Mouse (Mus musculus): ENCODE measurements around the gene Atg4b. TPM values are rescaled to one million over a fixed set of nuclear protein-coding genes. Genes with fewer than 3 reads are reported as not detected.

The Atg4b gene
- polyA plus RNA-seq, 1 experiment from 2014 or later, result 86.5 TPM

Other genes with a start within 250 kb of the Atg4b start
- 7.9 and 9.2 TPM in 2 replicates for gene Farp2, start 239.4 kb upstream of the Atg4b start, polyA plus RNA-seq (2015; fragmentation: Nextera tagmentation; extraction: Ambion mirVana)
- gene Stk25, start 92.8 kb upstream of the Atg4b start, polyA plus RNA-seq (2015; fragmentation: Nextera tagmentation; extraction: Ambion mirVana), result 169 and 180 TPM in 2 replicates
- 79.2 and 92.8 TPM in 2 replicates for gene Bok, start 65.8 kb upstream of the Atg4b start, polyA plus RNA-seq (2015; fragmentation: Nextera tagmentation; extraction: Ambion mirVana)
- gene Thap4, start 3.4 kb downstream of the Atg4b start, polyA plus RNA-seq (2015; fragmentation: Nextera tagmentation; extraction: Ambion mirVana), result 61.1 and 63.7 TPM in 2 replicates
- 251 and 258 TPM in 2 replicates for gene Dtymk, start 50.4 kb downstream of the Atg4b start, polyA plus RNA-seq (2015; fragmentation: Nextera tagmentation; extraction: Ambion mirVana)
- 19.0 and 19.3 TPM in 2 replicates for gene Ing5, start 52.5 kb downstream of the Atg4b start, polyA plus RNA-seq (2015; fragmentation: Nextera tagmentation; extraction: Ambion mirVana)
- 14.1 and 16.5 TPM in 2 replicates for gene D2hgdh, start 73.4 kb downstream of the Atg4b start, polyA plus RNA-seq (2015; fragmentation: Nextera tagmentation; extraction: Ambion mirVana)
- 0.34 TPM in 1 of 2 replicates, not detected in the other for gene Gal3st2, start 109.8 kb downstream of the Atg4b start, polyA plus RNA-seq (2015; fragmentation: Nextera tagmentation; extraction: Ambion mirVana)
- not detected in 2 replicates for gene Gal3st2b, start 166.8 kb downstream of the Atg4b start, polyA plus RNA-seq (2015; fragmentation: Nextera tagmentation; extraction: Ambion mirVana)
- not detected in 2 replicates for gene Gal3st2c, start 239.0 kb downstream of the Atg4b start, polyA plus RNA-seq (2015; fragmentation: Nextera tagmentation; extraction: Ambion mirVana)